Mouse (Mus musculus): ENCODE measurements around the gene Ptprq. TPM values are rescaled to one million over a fixed set of nuclear protein-coding genes. Genes with fewer than 3 reads are reported as not detected.

Gene Ptprq
- total RNA-seq (2021), result under 1 TPM; 0.07 to 0.16 TPM
- long read RNA-seq, experiment 1, result 0 reads
- long read RNA-seq, experiment 2, result 0 reads

DNA sequence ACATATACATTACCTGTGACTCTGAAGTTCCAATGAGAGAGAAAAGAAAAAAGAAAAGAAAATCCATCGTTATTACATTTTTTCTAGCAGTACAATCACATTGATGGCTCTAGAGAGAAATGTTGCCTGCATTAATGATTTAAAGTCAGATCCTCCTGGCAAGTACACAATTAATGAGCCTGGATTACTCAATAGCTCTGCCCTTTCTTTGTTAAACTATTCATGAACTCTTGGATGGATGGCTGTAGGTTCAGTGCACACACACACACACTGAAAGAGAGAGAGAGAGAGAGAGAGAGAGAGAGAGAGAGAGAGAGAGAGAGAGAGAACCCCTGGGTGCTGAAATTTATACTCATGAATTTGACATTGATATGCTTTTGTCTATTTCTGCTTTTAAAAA, at the start of gene Ptprq:
TSS of gene Ptprq (minus strand) at position 246 of the 400 bp plus-strand sequence.
- no peak for DNase-seq

DNA sequence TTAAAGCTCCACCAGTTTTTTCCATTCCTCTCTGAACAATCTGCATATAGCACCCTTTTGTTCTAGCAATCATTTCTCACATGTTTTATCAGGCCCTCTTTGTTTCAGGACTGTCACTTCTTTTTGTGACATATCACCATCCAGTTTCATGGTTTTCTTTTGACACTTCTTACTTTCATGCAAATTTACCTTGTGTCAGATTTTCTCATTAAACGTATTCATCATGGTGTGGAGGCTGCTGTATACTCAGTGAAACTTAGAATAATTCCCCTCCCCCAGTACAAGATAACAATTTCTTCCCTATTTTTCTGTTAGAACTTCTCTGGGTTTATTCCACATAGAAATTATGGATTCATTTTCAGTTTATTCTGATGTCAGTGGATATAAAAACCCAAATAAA, 39.8 kb upstream of the Ptprq start:
- DNase-seq, result no peak

DNA sequence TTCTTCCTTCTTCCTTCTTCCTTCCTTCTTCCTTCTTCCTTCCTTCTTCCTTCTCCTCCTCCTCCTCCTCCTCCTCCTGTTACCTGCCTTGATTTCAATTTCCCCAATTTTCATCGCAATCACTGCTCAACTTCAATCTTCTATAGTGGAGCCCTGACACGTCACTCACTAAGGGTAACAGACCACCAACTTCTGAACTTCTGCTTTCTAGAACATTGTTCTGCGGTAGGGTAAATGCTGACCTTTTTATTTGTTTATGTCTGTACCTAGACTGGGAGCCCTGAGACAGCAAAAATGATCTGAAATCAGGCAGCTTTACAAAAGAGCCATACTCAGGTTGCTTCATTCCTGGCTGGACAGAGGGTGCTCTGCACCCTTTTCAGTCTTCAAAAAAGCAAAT, 33.6 kb upstream of the Ptprq start:
- DNase-seq, result no peak

DNA sequence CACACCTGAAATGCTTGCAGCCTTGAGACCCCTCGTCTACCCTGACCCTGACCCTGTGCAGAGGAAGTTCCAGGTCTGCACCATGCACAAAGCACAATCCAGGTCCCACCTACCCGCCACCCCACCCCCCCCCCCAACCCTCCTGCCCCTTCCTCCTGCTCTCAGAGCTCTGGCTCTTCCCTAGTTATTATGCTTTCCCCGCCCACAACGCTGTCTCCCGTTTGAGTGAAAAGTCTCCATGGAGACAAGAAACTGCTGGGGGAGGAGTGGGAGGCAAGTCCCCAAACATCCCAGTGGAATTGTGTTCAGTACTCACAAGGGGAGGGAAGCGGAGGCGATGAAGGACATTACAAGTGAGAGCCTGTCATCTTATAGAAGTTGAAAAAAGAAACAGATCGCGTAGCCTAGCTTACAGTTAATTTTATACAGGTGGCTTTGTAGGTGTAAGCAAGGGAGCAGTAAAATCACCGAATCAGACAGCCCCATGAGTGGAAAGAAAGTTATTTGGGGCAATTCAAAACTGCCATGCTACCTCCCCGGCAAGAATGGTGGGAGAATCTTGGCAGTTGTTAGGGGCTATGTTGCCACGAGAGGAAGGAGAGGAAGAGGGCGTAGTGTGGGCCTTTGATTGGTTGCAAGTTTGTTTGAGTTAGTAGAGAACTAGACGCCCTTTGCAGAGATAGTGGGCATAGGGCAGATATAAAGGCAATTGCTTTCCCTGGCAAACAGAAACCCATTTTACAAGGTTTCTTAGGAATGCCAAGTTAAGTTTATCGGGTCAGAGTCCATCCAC, 32.7 kb upstream of the Ptprq start:
- no peak for DNase-seq

DNA sequence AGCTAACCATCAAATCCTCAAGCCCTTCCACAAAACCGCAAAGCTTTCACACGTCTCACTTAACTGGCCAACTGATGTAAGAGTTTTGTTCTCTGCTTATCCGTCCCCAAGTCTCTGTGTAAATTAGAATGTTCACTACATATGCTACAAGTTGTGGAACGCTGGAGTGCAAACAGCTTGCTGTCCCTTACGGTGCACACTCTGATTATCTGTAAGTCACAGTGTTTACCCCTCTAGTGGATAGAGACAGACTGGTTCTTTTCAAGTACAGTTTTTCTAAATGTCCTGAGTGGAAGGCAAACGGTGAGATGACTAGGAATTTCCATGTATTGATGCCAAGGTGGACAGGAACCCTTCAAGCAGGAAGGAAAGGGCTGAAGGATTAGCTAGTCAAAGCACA, 32.1 kb upstream of the Ptprq start:
- no peak for DNase-seq

DNA sequence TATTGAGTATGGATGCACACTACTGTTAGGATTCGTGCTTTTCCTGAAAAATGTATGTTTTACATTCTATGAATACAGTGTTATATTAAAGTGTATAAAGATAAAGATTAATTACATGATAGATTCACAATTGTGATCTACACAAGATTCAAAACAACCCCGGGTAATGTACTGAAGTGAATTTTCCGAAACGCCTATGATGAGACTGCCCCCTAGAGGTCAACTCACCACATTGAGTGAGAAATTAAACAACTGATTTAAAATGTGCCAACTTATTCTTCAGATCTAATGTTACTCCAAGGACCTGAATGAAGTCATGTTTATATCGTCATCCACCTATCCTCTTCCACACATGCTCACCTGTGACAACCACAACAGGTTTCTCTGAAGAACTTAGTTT, 27.7 kb upstream of the Ptprq start:
- peak in 1 of 2 experiments; percentile 6 for DNase-seq

DNA sequence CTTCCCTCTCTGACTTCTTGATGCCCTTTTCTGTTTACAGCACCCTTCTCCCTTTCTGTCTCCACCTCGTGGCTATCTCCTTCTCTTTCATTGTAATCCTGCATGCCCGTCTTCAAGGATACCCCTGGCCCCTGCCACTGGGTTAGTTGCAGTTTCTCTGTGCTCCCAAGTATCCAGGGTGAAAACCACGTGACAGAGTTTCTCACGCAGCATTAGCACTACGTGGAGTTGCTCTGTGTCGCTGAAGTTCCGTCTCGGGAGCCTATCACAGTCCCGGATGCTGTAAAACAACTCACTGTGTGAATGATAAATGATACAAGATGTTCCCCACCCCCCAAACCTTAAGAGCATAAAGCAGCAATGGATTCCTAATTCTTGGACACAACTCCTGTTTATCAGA, 26.9 kb upstream of the Ptprq start:
- no peak for DNase-seq

DNA sequence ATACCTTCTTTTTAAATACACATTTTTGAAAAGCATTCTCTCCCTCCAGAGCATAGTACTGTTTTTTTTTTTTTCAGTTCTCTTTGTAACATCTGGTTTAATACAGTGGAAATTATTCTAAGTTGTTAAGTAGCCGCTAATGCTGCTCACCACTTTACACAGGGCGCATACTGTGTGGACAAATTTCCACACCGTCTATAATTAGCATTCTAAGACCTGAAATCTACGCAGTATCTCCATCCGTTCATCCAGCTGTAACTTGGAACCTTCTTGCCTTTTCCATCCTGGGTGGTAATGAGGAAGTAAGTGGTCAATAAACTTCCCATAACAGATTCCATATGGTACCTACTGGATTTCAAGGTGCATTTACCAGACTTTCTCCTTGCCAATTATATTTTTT, 20.0 kb upstream of the Ptprq start:
- no peak for DNase-seq

DNA sequence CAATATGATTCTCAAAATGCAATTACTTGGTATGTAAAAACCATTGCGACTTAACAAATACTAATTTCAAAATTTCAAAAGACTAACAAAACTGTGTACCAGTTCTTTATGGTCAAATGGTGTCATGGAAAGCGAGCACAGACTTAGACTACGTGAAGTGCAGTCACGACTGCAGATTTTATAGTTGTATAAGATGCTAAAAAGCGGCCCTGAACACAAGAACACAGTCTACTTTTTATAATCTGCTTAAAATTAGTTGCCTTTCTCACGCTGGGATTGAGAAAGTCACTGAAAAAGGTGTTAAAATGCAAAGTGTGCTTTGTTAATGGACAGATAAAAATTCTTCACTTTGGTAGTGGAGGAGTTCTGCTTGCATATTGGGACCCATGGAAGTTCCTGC, 17.9 kb upstream of the Ptprq start:
- DNase-seq, result no peak

DNA sequence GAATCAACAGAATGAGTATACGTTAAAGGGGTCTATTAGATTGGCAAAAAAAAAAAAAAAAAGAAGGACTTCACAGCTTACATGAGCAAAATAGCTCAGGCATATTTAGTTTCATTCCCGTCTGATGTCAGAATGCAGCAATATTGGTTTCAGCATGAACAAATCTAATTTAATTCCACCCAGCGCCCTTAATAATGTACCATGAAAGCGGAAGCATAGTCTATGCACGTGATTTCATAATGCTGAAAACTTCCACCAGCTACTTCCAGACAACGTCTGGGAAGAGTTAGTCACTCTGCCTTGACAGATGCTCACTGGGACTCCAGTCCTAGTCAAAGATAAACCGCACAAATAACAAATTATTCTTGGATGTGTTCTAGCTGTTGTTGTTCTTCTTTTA, 15.6 kb upstream of the Ptprq start:
- no peak for DNase-seq

DNA sequence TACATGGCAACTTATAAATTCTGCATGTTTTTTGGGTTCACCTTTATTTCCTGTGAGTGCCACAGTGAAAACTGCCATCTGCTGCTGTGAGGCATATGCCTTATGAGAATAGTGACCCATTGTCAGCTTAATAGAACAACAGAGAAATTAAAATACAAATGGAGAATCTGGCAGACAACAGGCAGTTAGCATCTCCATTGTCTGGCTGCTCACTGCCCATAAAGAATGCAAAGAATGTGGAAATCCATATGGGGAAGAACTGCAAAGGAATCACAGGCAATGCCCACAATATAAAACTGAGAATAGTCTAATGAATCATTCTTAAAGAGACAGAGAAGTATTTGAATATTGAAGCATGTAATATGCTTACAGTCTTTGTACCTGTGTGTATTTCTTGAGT, 14.5 kb upstream of the Ptprq start:
- no peak for DNase-seq

DNA sequence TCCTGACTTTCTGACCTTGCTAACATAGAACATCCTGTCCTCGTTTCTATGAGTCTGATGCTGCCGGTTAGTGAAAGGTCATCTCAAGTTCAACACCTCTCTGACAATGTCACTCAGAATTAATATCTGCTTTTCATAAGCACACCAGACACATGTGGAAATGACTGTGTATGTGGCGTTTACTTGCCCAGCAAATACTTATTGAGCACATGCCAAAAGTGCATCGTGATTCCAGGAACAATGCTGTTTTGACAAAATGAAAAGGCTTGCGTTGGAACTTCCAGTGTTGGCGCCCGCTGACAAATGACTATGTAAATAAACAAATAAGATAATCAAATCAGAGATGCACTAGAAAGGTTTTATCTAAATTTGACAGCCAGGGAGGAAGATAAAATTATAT, 5.8 kb upstream of the Ptprq start:
- DNase-seq, result no peak

DNA sequence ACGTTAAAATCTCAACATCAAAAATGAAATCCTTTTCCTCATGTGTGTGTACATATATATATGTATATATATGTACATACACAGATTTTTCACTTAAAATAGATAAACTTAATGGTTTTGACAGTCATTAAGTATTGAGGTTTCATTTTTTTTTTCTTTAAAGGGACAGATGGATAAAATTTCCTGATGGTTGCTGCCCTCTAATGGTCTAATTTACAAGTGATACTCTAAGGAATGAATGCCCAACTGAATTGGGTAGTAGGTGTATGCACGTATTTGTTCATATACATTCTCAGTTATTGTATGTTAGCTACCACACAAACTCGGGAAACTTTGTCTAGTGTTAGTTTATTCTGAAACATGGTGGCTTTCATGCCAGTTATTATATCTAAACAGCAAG, 15.4 kb downstream of the Ptprq start:
- DNase-seq, result no peak

DNA sequence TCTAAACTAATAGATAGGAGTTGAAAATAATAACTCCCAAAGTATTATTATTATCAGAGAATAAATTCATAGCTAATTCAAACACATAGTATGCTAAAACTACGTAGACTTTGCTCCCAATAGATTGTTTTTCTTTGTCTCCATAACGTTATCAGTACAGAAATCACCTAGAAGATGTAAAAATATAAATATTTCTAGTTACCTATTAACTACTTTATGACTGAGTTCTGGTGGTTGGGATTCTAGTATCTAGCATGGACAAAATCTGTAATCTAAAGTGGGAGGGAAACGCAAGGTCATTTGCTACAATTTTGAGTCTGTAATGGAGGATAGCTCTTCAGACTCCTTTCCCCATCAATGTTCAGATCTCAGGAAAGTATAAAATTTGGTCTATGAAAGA, 18.9 kb downstream of the Ptprq start:
- DNase-seq, result no peak

DNA sequence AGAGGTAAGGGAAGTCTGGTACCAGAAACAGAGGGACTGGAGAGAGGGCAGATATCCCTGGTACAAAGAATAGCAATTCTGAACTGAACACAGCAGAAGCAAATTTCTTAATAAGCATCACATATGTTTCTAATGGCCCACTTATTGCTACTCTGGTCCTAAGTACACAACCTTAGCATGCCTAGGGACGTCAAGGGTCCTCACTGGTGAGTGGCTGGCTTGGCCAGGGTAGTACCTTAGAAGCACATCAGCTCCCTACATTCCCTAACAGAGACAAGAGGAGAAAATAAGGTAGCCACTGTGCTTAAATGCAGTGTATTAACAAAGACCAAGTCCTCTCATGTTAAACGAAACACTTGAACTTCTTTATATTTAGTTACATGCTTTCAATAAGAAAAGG, 21.1 kb downstream of the Ptprq start:
- DNase-seq, result no peak

DNA sequence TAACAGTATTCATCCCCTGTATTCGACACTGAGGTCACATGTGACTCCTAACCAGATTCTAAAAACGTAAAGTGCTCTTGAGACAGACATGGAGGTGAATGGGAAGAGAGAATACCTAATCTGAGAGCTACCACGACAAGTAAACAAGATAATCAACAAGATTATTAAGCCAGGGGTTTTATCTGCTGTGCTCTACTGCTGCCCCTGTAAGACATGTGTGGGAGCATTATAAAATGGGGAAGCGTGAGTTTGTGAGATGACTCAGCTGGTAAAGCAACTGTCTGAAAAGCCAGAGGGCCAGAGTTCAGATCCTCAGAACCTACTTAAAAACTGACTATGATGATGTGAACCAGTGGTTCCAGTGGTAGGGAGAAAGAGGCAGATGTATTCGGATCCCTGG, 22.7 kb downstream of the Ptprq start:
- DNase-seq, result no peak

DNA sequence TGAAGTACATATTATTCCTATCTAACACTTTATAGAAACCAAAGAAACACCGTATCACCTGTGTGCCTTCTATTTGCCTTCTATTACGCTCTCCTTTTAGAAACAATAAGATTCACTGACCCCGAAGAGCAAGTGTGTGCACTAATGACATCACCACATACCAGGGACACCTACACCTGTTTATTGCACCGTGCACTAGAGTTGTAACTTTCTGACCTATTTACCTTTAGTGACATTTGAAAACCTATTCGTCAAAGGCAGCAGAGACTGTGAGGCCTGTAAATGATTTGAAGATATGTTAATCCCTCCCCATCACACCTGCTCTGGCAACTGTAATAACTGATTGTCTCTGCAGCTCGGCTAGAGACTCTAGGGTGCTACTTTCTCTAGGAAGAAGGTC, 32.5 kb downstream of the Ptprq start:
- no peak for DNase-seq

DNA sequence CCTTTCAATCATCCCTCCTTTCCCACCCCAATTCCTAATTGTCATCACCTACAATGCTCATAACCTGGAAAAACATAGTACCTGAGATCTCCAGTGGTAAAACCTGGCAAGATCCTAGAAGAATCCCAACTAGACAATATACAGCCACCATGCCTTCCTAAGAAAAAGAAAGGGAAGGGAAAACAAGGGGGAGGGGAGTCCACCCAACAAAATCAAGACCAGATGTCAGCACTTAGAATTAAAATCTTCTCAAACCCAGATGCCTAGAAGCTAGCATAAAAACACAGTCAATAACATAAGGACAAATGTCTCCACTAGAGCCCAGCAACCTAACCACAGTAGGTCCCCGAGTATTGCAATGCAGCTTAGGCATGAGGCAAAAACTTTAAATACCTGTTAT, 43.9 kb downstream of the Ptprq start:
- DNase-seq, result no peak

DNA sequence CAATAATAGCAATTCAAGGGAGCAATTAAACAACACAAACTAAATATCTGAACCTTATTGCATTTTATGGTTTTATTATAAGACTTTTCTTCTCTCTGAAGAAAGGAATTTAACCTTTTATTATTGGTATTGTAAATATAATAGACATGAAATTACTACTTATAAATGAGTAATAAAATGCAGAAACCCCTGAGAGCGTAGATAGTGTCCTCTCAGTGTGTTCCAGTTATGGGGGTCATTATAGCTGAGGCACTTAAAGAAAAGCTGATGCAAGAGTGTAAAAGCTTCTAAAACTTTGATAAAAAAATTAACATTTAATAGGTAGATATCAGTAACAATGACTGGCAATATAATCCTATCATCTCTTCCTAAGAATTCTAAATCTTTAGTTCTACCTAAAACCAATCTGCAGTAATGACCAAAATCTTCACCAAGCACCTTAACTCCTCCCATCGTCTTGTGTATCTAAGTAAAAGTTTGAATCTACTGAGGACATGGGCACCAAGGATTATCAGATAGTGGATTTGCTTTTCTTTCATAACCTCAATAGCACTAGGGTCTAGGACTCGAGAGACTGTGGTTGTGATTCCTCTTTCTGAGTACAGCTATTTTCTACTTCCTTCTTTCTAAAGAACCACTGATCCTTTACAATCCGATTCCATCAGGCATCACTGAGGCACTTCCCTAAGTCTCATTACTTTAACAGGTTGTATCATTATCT, 51.3 kb downstream of the Ptprq start:
- no peak for DNase-seq

DNA sequence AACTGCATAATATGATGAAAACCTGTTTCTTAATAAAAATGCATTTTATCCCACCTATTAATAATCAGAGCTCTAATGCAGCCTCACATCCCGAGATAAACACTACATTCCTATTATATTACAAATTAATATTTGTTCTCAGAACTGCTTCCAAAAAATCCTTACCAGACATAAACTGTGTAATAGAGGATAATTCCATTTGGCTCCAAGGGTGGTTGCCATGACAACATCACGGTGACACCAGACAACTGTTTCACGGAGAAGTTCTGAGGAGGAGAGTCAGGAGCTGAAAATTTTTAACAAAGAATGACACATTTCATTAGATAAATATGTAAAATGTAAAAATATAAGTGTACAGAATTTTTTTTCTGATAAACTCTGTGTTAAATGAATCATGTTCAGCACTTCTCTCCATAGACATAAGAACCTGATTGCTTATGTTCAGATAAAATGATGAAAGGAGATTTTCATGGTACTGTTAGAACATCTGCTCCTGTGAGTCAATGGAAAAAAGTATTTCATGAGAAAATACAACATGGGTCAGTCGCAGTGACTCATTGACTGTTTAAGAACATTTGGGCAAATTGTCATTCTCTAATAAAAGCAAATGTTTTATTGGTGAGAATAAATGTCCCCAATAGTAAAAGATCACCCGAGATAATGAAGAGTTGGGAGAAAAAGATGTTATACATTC, 57.3 kb downstream of the Ptprq start:
- DNase-seq, result peak; percentile 9 to 12

DNA sequence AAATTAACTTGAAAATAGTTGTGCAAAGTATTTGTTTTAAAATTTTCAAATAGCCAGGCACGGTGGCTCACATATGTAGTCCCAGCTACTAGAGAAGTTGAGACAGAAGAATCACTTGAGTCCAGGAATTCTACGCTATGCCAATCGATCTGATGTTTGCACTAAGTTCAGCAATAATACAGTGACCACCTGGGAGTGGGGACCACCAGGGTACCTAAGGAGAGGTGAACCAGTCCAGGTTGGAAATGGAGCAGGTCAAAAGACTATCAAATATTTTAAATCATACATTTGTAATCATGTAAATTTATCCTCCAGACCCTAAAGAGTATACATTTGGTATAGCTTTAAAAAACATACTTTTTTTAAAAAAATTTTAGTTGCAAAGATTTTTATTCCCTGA, 57.9 kb downstream of the Ptprq start:
- DNase-seq, result no peak

DNA sequence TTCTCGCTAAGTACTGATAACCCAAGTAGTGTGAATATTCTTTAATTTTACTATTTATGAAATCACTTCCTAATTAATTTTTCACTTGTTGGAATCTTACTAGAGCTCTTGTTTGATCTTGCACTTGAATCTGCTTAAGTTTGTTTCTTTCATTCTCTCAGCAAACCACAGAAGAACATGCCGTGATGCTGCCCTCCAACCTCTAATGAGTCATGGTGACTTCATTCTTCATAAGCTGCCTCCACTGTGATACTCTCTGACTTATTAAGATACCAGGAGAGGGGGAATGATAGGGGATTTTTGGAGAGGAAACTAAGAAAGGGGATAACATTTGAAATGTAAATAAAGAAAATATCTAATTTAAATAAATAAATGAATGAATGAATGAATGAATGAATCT, 60.7 kb downstream of the Ptprq start:
- no peak for DNase-seq

DNA sequence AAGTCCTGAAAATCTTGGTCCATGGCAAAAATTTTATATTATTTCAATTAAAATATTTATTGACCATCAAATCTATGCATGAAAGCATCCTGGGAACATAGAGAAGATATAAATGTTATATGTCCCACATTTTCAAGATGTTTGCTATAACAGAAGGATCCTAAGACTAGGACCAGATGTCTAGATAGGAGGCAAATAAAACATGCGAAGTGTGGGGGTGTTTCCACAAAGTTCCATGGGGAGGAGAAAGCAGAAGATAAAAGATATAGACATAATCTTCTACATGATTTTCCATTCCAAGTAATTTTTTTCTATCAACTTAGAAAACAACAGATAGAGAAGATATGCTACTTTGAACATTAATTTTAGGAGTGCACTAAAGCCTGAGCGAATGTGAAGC, 70.2 kb downstream of the Ptprq start:
- DNase-seq, result no peak
